Mouse (Mus musculus): ENCODE data around the gene Lmbr1l. TPM values are rescaled to one million over a fixed set of nuclear protein-coding genes. Genes with fewer than 3 reads are reported as not detected.

Gene Lmbr1l
- 478 and 581 TPM in 2 replicates for polyA plus RNA-seq (2012; rRNA removed)

DNA sequence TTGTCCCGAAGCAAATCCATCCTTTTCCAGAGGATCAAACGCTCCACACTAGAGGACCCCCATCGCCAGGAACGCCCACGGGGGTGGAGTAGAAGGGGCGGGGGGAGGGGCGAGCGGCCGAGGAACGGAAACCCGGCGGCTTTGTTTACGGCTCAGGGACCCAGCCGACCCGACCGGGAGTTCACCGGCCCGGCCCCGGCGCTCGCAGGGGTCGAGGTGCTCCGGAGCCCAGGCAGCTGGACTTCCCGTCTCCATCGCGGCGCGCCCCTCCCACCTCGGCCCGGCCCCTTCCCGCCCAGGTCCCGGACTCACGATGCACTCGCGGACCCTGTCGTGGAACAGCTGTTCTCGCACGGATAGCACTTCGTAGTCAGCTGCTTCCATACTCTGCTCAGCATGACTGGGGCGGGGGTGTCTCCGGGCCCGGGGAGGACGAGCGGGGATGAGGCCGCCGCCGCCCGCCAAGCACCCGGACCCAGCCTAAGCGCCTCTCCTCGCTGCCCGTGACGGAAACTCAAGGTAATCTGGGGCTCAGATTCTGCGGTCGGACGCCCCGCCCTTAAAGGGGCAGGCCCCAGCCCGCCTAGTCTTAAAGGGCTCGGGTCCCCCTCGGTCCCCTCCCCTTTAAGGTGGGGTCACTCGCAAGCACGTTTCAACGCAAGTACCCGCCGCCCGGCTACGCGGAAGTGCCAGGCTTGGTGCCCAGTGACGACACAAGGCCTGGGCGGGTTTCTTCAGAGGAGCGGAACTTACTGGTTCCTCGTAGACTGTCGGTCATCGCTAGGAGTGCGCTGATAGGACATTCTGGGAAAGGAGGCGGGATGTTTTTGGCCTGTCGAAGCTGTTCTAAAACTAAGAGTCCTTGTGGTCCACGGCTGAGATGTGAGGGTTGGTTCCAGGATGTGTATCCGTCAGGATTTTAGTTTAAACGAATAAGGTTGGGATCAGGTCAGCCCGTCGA is at the start of gene Lmbr1l:
TSS of gene Lmbr1l (minus strand) at position 694 of the 961 bp plus-strand sequence.
- peak within 1 kb of the TSS; percentile 87 for H3K27ac ChIP-seq (ENCODE audit: control insufficient read depth, insufficient read depth, low read depth, low read length)
- H3K27me3 ChIP-seq (ENCODE audit: control insufficient read depth, insufficient read depth, low read length) = no peaks in the 10 kb centered on the region
- H3K36me3 ChIP-seq (ENCODE audit: control insufficient read depth, insufficient read depth, low read length) = peaks cover 4% of the 10 kb centered on the region
- TF ChIP-seq POLR2A (IDR thresholded peaks at IDR 0.05; ENCODE audit: control insufficient read depth, low read depth, low read length) (peak; percentile 83), CTCF (IDR thresholded peaks at IDR 0.05; ENCODE audit: control insufficient read depth, insufficient read depth, insufficient replicate concordance, low read depth, low read length) (no peak)
- H3K4me1 ChIP-seq (ENCODE audit: control insufficient read depth, insufficient read depth, low read length) = peaks cover 7% of the 10 kb centered on the region
- H3K4me3 ChIP-seq (ENCODE audit: control insufficient read depth, low read depth, low read length) = peak within 1 kb of the TSS; percentile 97

DNA sequence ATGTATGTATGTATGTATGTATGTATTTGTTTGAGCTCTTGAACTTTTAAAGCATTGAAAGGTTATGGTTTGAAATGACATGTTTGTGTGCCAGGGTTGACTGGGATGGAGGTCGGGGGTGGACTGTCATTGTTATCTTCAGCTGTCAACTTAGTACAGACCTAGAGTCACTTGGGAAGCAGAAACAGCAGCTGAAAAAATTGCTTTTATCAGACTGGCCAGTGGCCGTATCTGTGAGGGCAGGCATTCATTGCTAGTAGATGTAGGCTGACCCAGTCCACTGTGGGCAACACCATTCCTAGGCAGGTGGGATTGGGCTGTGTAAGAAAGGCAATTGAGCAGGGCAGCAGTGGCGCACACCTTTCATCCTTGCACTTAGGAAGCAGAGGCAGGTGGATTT is 41.5 kb upstream of the Lmbr1l start:
- no peak overlapping the region for H3K4me3 ChIP-seq (ENCODE audit: control insufficient read depth, low read depth, low read length)
- no peaks in the 10 kb centered on the region for H3K4me1 ChIP-seq (ENCODE audit: control insufficient read depth, insufficient read depth, low read length)
- H3K27me3 ChIP-seq (ENCODE audit: control insufficient read depth, insufficient read depth, low read length) = no peaks in the 10 kb centered on the region
- TF ChIP-seq POLR2A (IDR thresholded peaks at IDR 0.05; ENCODE audit: control insufficient read depth, low read depth, low read length) (no peak), CTCF (IDR thresholded peaks at IDR 0.05; ENCODE audit: control insufficient read depth, insufficient read depth, insufficient replicate concordance, low read depth, low read length) (no peak)
- no peaks in the 10 kb centered on the region for H3K36me3 ChIP-seq (ENCODE audit: control insufficient read depth, insufficient read depth, low read length)
- H3K27ac ChIP-seq (ENCODE audit: control insufficient read depth, insufficient read depth, low read depth, low read length) = no peak overlapping the region

GRCm38 (mm10) chr15:98958901-98959420 is 40.9 kb upstream of the Lmbr1l start:
- TF ChIP-seq CTCF (IDR thresholded peaks at IDR 0.05; ENCODE audit: control insufficient read depth, insufficient read depth, insufficient replicate concordance, low read depth, low read length) = no peak
- TF ChIP-seq POLR2A (IDR thresholded peaks at IDR 0.05; ENCODE audit: control insufficient read depth, low read depth, low read length) = no peak

GRCm38 (mm10) chr15:98957475-98957874 is 39.4 kb upstream of the Lmbr1l start:
- Histone ChIP-seq H3K27me3 (ENCODE audit: control insufficient read depth, insufficient read depth, low read length) (no peaks in the 10 kb centered on the region), H3K27ac (ENCODE audit: control insufficient read depth, insufficient read depth, low read depth, low read length) (no peak overlapping the region), H3K36me3 (ENCODE audit: control insufficient read depth, insufficient read depth, low read length) (no peaks in the 10 kb centered on the region), H3K4me3 (ENCODE audit: control insufficient read depth, low read depth, low read length) (no peak overlapping the region), H3K4me1 (ENCODE audit: control insufficient read depth, insufficient read depth, low read length) (peaks cover 2% of the 10 kb centered on the region)
- no peak for TF ChIP-seq POLR2A (IDR thresholded peaks at IDR 0.05; ENCODE audit: control insufficient read depth, low read depth, low read length)
- TF ChIP-seq CTCF (IDR thresholded peaks at IDR 0.05; ENCODE audit: control insufficient read depth, insufficient read depth, insufficient replicate concordance, low read depth, low read length) = no peak

More at GRCm38 (mm10) chr15:98958901-98959420, 40.9 kb upstream of the Lmbr1l start:
- no peaks in the 10 kb centered on the region for H3K4me1 ChIP-seq (ENCODE audit: control insufficient read depth, insufficient read depth, low read length)
- no peak overlapping the region for H3K27ac ChIP-seq (ENCODE audit: control insufficient read depth, insufficient read depth, low read depth, low read length)
- no peaks in the 10 kb centered on the region for H3K36me3 ChIP-seq (ENCODE audit: control insufficient read depth, insufficient read depth, low read length)
- H3K4me3 ChIP-seq (ENCODE audit: control insufficient read depth, low read depth, low read length) = no peak overlapping the region
- H3K27me3 ChIP-seq (ENCODE audit: control insufficient read depth, insufficient read depth, low read length) = no peaks in the 10 kb centered on the region

GRCm38 (mm10) chr15:98956000-98956399 is 38.0 kb upstream of the Lmbr1l start:
- Histone ChIP-seq H3K27me3 (ENCODE audit: control insufficient read depth, insufficient read depth, low read length) (no peaks in the 10 kb centered on the region), H3K27ac (ENCODE audit: control insufficient read depth, insufficient read depth, low read depth, low read length) (no peak overlapping the region)

DNA sequence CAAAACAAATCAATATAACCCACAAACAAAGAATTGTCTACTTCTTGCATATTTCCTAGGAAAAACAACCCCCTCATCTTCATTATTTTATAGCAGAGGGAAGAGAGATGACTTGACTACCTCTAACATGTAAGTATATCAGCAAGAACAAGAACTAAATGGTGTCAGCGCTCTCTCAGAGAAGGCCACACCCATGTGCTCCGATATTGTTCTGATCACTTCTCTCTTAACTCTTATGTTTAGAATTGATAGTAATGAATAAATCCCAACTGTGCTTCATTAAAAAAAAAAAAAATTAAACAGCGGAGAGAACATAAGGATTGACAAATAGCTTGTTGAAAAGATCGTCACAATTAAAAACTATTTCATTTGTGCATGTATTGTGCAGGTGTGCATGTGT is 37.3 kb upstream of the Lmbr1l start:
- H3K27ac ChIP-seq (ENCODE audit: control insufficient read depth, insufficient read depth, low read depth, low read length) = no peak overlapping the region
- TF ChIP-seq POLR2A (IDR thresholded peaks at IDR 0.05; ENCODE audit: control insufficient read depth, low read depth, low read length) (no peak), CTCF (IDR thresholded peaks at IDR 0.05; ENCODE audit: control insufficient read depth, insufficient read depth, insufficient replicate concordance, low read depth, low read length) (no peak)

More at GRCm38 (mm10) chr15:98956000-98956399, 38.0 kb upstream of the Lmbr1l start:
- Histone ChIP-seq H3K4me3 (ENCODE audit: control insufficient read depth, low read depth, low read length) (no peak overlapping the region), H3K36me3 (ENCODE audit: control insufficient read depth, insufficient read depth, low read length) (no peaks in the 10 kb centered on the region), H3K4me1 (ENCODE audit: control insufficient read depth, insufficient read depth, low read length) (peaks cover 2% of the 10 kb centered on the region)
- TF ChIP-seq POLR2A (IDR thresholded peaks at IDR 0.05; ENCODE audit: control insufficient read depth, low read depth, low read length) (no peak), CTCF (IDR thresholded peaks at IDR 0.05; ENCODE audit: control insufficient read depth, insufficient read depth, insufficient replicate concordance, low read depth, low read length) (no peak)

More for the DNA sequence above, 37.3 kb upstream of the Lmbr1l start:
- Histone ChIP-seq H3K4me3 (ENCODE audit: control insufficient read depth, low read depth, low read length) (no peak overlapping the region), H3K4me1 (ENCODE audit: control insufficient read depth, insufficient read depth, low read length) (peaks cover 2% of the 10 kb centered on the region), H3K36me3 (ENCODE audit: control insufficient read depth, insufficient read depth, low read length) (no peaks in the 10 kb centered on the region), H3K27me3 (ENCODE audit: control insufficient read depth, insufficient read depth, low read length) (no peaks in the 10 kb centered on the region)

All from testis, adult 2 months (tissue).